Mouse (Mus musculus) midbrain, postnatal 0 days (tissue): Measurements from ENCODE around the gene Gcm1. TPM values are rescaled to one million over a fixed set of nuclear protein-coding genes. Genes with fewer than 3 reads are reported as not detected.

Experiments
- ATAC-seq: fragments of 200-750 bp; cut with Nextera tagmentation; 2 replicates; pipeline ENCODE4 v1.8.0; 2017; ENCODE audit warnings: moderate number of reproducible peaks, mild to moderate bottlenecking, moderate TSS enrichment, moderate library complexity; ENCODE audit not compliant: low FRiP score
- DNase-seq: peaks from one replicate; pipeline ENCODE4 v3.0.0-alpha.2; 2015; ENCODE audit warnings: low spot score
- H3K27ac ChIP-seq: fragments of 300-500 bp; sonication (generic); 2 replicates; pipeline ENCODE4 v1.5.1; 2014; ENCODE audit warnings: low read depth, mild to moderate bottlenecking, low read length, mixed read lengths
- H3K27me3 ChIP-seq: fragments of 300-500 bp; sonication (generic); 2 replicates; pipeline ENCODE4 v1.6.1; 2014; ENCODE audit warnings: low read length, control low read depth, mixed read lengths; ENCODE audit not compliant: insufficient read depth
- H3K36me3 ChIP-seq: fragments of 300-500 bp; sonication (generic); 2 replicates; pipeline ENCODE4 v1.6.1; 2014; ENCODE audit warnings: low read length, control low read depth, mixed read lengths; ENCODE audit not compliant: insufficient read depth
- H3K4me1 ChIP-seq: fragments of 300-500 bp; sonication (generic); 2 replicates; pipeline ENCODE4 v1.6.1; 2014; ENCODE audit warnings: mild to moderate bottlenecking, control low read depth, antibody characterized with exemption, low read length, mixed read lengths; ENCODE audit not compliant: insufficient read depth
- H3K4me2 ChIP-seq: fragments of 300-500 bp; sonication (generic); 2 replicates; pipeline ENCODE4 v1.6.1; 2014; ENCODE audit warnings: low read depth, mild to moderate bottlenecking, low read length, mixed read lengths; ENCODE audit not compliant: poor library complexity, severe bottlenecking
- H3K4me3 ChIP-seq: fragments of 300-500 bp; sonication (generic); 2 replicates; pipeline ENCODE4 v1.5.1; 2014; ENCODE audit warnings: low read depth, mild to moderate bottlenecking, low read length, moderate library complexity
- H3K9ac ChIP-seq: fragments of 300-500 bp; sonication (generic); replicated peaks from 2 replicates; pipeline ENCODE4 v1.6.1; 2014; ENCODE audit warnings: mild to moderate bottlenecking, low read length, moderate library complexity, mixed read lengths; ENCODE audit not compliant: poor library complexity, severe bottlenecking
- H3K9me3 ChIP-seq: fragments of 300-500 bp; sonication (generic); 2 replicates; pipeline ENCODE4 v1.6.1; 2016; ENCODE audit warnings: low read length, control low read depth
- CTCF ChIP-seq: IDR thresholded peaks from 2 replicates; pipeline ENCODE4 v1.5.1; 2016; ENCODE audit warnings: antibody characterized with exemption, mild to moderate bottlenecking
- WGBS: fragments of 180-500 bp; shearing (Covaris S2); extraction: QIAGEN DNeasy Blood & Tissue Kit; methylation state at CpG from one replicate; pipeline ENCODE4 v1.1.7; 2014; 5-methylcytosine and 5-hydroxymethylcytosine counted together
- polyA plus RNA-seq: library from polyadenylated mRNA; unstranded; fragments of >200 nt; fragmentation: Nextera tagmentation; extraction: Ambion mirVana; gene quantifications from 2 replicates; pipeline ENCODE4 v1.2.1, GENCODE M21; 2015
- total RNA-seq: library from RNA; depleted of rRNA; stranded (reverse); fragments of >200 nt; gene quantifications from 2 replicates; pipeline ENCODE4 v1.2.3, GENCODE M21; 2014

Gene Gcm1
- total and polyA plus RNA-seq, 2 experiments from 2014 or later, result not detected

- Histone ChIP-seq H3K27ac (no peak overlapping the region), H3K4me3 (no peak overlapping the region), H3K4me2 (no peak overlapping the region), H3K4me1 (no peaks in the 10 kb centered on the region), H3K36me3 (no peaks in the 10 kb centered on the region), H3K27me3 (no peaks in the 10 kb centered on the region), H3K9me3 (no peaks in the 10 kb centered on the region), H3K9ac (no peak overlapping the region)
- DNase-seq, result no peak
- no peak for TF ChIP-seq CTCF
- WGBS, result 72% methylated on average over 10 of the region's 10 CpGs
- ATAC-seq, result no peak
Observed at GRCm38 (mm10) chr9:78010707-78011106, 41.0 kb upstream of the Gcm1 start.

GRCm38 (mm10) chr9:78012066-78012465 is 39.7 kb upstream of the Gcm1 start:
- Histone ChIP-seq H3K36me3 (no peaks in the 10 kb centered on the region), H3K9ac (no peak overlapping the region), H3K9me3 (no peaks in the 10 kb centered on the region), H3K27me3 (no peaks in the 10 kb centered on the region), H3K4me3 (no peak overlapping the region), H3K4me2 (no peak overlapping the region), H3K4me1 (no peaks in the 10 kb centered on the region), H3K27ac (no peak overlapping the region)
- WGBS, result 73% methylated on average over 4 of the region's 4 CpGs
- no peak for TF ChIP-seq CTCF
- ATAC-seq, result no peak
- no peak for DNase-seq

- no peaks in the 10 kb centered on the region for H3K36me3 ChIP-seq
- no peak for ATAC-seq
- WGBS, result 93% methylated on average over 5 of the region's 5 CpGs
Observed at GRCm38 (mm10) chr9:78012681-78013080, 39.0 kb upstream of the Gcm1 start.

GRCm38 (mm10) chr9:78013813-78014212 is 37.9 kb upstream of the Gcm1 start:
- Histone ChIP-seq H3K4me2 (no peak overlapping the region), H3K4me1 (no peaks in the 10 kb centered on the region), H3K9me3 (no peaks in the 10 kb centered on the region), H3K36me3 (no peaks in the 10 kb centered on the region), H3K27me3 (no peaks in the 10 kb centered on the region), H3K9ac (no peak overlapping the region), H3K27ac (no peak overlapping the region), H3K4me3 (no peak overlapping the region)
- ATAC-seq (no peak), DNase-seq (no peak)
- 68% methylated on average over 1 of the region's 1 CpGs for WGBS
- peak; percentile 52 for TF ChIP-seq CTCF

More at GRCm38 (mm10) chr9:78012681-78013080, 39.0 kb upstream of the Gcm1 start:
- no peaks in the 10 kb centered on the region for H3K27me3 ChIP-seq
- no peaks in the 10 kb centered on the region for H3K4me1 ChIP-seq
- no peak overlapping the region for H3K27ac ChIP-seq
- no peak overlapping the region for H3K4me2 ChIP-seq
- H3K9me3 ChIP-seq, result no peaks in the 10 kb centered on the region
- no peak for DNase-seq
- no peak overlapping the region for H3K4me3 ChIP-seq
- no peak for TF ChIP-seq CTCF
- H3K9ac ChIP-seq, result no peak overlapping the region

- Histone ChIP-seq H3K4me1 (no peaks in the 10 kb centered on the region), H3K27me3 (no peaks in the 10 kb centered on the region), H3K9me3 (no peaks in the 10 kb centered on the region), H3K9ac (no peak overlapping the region), H3K4me3 (no peak overlapping the region), H3K27ac (no peak overlapping the region), H3K4me2 (no peak overlapping the region; the same call in 1 of the 2 replicates), H3K36me3 (no peaks in the 10 kb centered on the region)
- DNase-seq, result no peak
- no peak for ATAC-seq
- 81% methylated on average over 7 of the region's 7 CpGs for WGBS
- TF ChIP-seq CTCF, result no peak
Observed at GRCm38 (mm10) chr9:78015816-78016215, 35.9 kb upstream of the Gcm1 start.

GRCm38 (mm10) chr9:78016288-78016687 is 35.4 kb upstream of the Gcm1 start:
- Histone ChIP-seq H3K9ac (peak overlapping the region; percentile 9; the same call in 1 of the 2 replicates), H3K27ac (no peak overlapping the region), H3K36me3 (no peaks in the 10 kb centered on the region), H3K4me2 (peak overlapping the region; percentile 27), H3K9me3 (no peaks in the 10 kb centered on the region), H3K4me1 (no peaks in the 10 kb centered on the region), H3K4me3 (peak overlapping the region; percentile 12; the same call in 1 of the 2 replicates), H3K27me3 (no peaks in the 10 kb centered on the region)
- TF ChIP-seq CTCF, result no peak
- WGBS, result 39% methylated on average over 15 of the region's 15 CpGs
- ATAC-seq (no peak), DNase-seq (no peak)
